Mouse (Mus musculus): ENCODE results near the gene Mogs.
A peak's percentile ranks its signal among the peaks of the same experiment; 100 is the strongest.

The Mogs gene

DNA sequence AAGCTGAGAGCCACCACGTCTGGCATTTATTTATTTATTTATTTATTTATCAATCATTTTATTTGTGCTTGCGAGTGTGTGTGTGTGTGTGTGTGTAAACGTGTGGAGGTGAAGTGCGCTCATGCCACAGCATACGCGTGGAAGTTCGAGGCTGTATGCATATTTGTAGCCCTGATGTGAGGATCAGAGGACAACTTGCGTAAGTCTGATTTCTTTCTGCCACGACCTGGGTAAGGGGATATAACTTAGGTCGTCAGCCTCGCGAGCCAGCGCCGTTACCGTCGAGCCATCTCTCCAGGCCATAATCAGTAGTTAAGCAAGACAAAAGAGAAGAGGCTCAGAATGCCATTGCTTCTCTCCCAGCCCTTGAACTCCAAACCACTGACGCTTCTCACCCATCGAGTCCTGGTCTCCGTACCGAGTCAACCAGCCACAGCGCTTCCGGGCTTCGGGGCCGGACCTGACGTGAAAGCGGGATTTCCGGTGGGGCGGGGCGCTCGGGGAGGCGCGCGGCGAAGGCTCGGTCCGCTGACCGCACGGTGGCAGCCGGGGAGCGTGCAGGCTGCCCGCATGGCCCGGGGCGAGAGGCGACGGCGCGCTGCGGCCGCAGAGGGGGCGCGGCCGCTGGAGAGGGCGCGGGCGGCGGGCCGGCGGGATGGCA lies at the start of gene Mogs:
Gene Mogs, plus strand, starts transcription at position 486 of the 661 bp plus-strand sequence.
- no peak for DNase-seq (ENCODE audit: low read depth, low spot score)

- no peak for DNase-seq (ENCODE audit: low read depth, low spot score)
Observed at GRCm38 (mm10) chr6:83065995-83066394, 49.3 kb upstream of the Mogs start.

GRCm38 (mm10) chr6:83066441-83066840 lies 48.9 kb upstream of the Mogs start:
- DNase-seq (ENCODE audit: low read depth, low spot score) = no peak

GRCm38 (mm10) chr6:83068221-83068620 lies 47.1 kb upstream of the Mogs start:
- no peak for DNase-seq (ENCODE audit: low read depth, low spot score)

GRCm38 (mm10) chr6:83068706-83069487 lies 46.4 kb upstream of the Mogs start:
- DNase-seq (ENCODE audit: low read depth, low spot score) = no peak

- no peak for DNase-seq (ENCODE audit: low read depth, low spot score)
Observed at GRCm38 (mm10) chr6:83069488-83070246, 45.6 kb upstream of the Mogs start.

DNA sequence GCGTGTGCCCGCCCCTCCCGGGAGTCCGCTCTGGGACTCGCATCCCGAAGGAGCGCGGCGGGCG lies 45.2 kb upstream of the Mogs start, which contains the start of gene Tlx2:
Gene Tlx2, minus strand, starts transcription at position 47 of the 64 bp plus-strand sequence.
- no peak for DNase-seq (ENCODE audit: low read depth, low spot score)

DNA sequence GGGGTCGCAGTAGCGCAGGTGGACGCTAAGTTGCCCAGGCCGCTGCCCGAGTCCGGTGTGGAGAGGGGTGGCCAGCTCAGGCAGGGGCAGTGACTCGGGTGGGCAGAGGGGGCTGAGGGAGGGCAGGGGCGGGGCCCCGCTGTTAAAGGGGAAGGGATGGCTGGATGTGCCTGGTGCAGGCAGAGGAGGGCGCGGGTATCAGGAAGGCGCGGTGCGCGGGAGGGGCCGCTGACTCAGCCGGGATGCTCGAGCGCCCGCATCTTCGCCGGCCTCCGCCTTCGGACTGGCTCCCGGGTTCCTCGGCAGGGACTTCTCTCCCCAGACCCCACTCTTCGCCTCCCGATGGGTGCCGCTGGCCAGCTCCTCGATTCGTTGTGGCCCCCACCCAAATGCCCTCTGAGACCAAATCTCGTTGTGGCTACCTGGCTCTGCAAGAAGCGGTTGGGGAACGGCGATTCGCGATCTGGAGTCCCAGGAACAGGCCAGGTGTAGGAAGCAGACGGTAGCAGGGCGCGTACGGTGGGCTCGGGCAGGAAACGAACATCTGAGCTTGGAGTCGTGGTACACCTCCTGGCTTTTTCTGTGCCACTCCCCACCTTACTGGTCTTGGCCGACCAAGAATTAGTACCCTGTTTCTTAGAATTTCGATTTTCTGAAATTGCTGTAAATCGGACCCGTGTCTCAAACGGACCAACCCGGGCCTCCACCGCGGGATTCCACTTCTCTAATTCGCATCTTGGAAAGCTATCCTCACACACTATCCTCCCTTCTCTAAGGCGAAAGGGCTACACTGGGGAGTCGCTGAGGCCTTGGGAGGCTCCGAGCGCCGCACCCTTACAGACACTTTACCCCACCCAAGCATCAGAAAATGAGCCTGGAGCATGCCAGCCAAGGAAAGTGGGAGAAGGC lies 44.7 kb upstream of the Mogs start:
- no peak for DNase-seq (ENCODE audit: low read depth, low spot score)

GRCm38 (mm10) chr6:83071220-83071619 lies 44.1 kb upstream of the Mogs start:
- DNase-seq (ENCODE audit: low read depth, low spot score) = no peak

DNA sequence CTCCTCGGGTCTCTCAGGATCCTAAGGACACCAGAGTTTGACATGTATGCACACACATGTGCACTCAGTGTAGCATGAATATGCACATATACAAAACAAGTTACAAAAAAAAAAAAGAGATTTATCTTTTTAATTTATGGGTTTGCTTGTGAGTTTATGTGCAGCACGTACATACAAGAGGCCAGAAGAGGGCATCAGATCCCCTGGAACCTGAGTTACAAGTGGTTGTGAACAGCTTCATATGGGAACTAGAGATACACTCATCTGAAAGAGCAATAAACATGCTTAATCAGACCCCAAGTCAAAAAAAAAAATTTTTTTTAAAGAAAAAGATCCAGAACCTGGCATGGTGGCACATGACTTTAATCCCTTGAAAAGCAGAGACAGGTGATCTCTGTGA lies 40.3 kb upstream of the Mogs start:
- no peak for DNase-seq (ENCODE audit: low read depth, low spot score)

DNA sequence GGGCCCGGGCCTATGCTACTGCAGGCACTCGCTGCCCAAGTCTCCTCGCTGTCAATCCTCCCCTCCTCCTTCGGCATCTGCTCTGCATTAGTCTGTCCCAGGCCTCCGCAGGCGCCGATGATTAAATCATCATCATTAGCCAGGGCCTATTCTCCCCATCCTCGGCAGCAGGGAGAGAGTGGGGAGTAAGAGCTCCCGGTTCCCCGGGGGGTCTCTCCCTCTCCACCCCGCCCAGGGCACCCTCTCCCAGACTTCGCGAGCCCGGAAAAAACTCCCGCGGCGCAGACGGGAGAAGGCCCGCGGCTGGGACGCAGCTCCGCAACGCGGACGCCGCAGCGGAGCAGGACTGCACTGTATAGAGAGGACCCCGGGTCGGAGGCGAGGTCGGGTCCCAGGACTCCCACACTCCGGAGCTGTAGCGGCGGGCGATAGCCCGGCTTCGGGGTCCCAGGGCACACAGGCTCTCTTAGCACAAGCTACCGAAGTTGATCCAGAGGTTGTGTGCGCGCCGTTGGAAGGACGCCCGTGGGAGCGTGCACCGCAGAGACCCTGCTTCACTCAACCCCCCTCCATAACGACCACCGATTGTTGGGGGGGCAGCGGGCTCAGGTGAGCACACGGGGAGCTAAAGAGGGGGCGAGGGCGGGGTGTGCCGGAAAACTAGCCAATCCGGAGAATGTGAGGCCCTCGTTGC lies 37.5 kb upstream of the Mogs start, which contains the start of gene Pcgf1:
Gene Pcgf1, plus strand, starts transcription at position 240 of the 694 bp plus-strand sequence.
- DNase-seq (ENCODE audit: low read depth, low spot score) = no peak

- peak; percentile 93 for DNase-seq (ENCODE audit: low read depth, low spot score)
Observed at GRCm38 (mm10) chr6:83078324-83078858, 36.9 kb upstream of the Mogs start.

DNA sequence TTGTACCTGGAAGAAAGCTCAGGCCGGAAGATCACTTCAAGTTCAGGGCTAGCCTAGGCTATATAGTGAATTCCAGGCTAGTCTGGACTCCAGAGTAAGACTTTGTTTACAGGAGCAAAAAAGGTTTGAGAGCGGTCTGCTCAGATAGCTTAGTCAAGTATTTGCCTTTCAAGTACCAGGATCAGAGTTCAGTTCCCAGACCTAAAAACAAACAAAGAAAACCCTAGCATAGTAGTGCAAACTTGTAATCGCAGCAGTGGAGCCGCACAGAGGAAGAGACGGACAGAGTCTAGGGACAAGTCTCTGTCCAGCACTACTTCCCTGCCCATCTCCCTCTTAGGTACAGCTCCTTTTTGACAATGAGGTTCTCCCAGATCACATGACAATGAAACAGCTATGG lies 35.1 kb upstream of the Mogs start:
- DNase-seq (ENCODE audit: low read depth, low spot score) = no peak

DNA sequence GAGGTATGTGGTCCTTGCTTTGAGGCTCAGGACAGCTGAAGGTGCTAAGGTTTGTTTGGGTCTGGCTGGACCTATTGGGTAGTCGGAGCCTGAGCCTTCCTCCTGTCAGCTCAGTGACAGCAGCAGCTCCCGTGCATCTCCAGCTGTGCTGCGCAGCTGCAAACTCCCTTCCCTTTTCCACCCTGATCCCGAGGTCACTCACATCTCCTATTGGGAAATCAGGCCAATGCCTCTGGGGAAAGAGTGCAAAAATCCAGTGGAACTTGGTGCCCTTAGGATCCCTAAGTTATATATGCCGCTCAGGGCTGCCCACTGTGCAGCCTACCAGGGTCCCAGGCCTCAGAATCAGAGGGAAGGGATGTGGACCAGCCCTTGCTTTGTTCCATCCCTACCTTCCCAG lies 31.8 kb upstream of the Mogs start:
- no peak for DNase-seq (ENCODE audit: low read depth, low spot score)

- no peak for DNase-seq (ENCODE audit: low read depth, low spot score)
Observed at GRCm38 (mm10) chr6:83084477-83084876, 30.8 kb upstream of the Mogs start.

- no peak for DNase-seq (ENCODE audit: low read depth, low spot score)
Observed at GRCm38 (mm10) chr6:83086121-83087035, 28.9 kb upstream of the Mogs start, which contains the start of gene Lbx2. Lbx2 (plus strand) TSS chr6:83086367.

- no peak for DNase-seq (ENCODE audit: low read depth, low spot score)
Observed at GRCm38 (mm10) chr6:83087205-83087925, 27.9 kb upstream of the Mogs start.

DNA sequence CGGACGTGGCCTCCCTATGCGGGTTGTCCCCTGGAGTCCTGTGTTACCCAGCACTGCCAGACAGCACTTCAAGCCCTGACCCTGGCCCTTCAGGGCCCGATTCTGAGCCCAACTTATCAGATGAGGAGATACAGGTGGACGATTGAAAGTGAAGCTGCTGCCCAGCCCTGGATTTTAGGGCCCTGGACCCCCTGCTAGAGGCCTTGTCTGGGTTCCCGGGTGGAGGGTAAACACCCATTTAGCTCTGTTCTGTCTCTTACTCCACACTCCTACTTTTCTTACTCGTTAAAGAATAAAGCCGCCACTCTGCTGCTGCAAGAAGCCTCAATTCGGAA lies 27.4 kb upstream of the Mogs start:
- DNase-seq (ENCODE audit: low read depth, low spot score) = no peak

GRCm38 (mm10) chr6:83092416-83093127 lies 22.7 kb upstream of the Mogs start:
- no peak for DNase-seq (ENCODE audit: low read depth, low spot score)

Data from WW6 (cell line).